10 mouse cellular contexts compared by ENCODE assay signal in the genomic region with DNA sequence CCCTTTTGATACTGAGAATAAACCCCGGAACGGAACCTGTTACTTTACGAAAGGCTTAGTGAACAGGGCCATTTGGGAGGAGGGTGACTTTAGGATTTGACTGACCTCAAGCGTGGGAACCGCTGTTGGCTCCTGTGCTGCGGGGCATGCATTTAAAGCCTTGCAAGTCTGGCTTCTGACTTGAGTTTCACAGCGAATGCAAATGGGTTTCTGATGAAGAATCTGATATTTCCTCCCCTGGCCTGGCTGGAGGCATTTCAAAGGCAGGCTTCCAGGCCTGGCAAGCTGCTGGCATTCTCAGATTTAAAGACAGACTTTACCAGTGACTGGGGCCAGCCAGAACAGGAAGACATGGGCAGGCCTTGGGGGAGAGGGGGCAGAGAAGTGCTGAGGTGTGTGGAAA.
DNase-seq lines count a peak whose midpoint lies in the region; ATAC-seq and TF ChIP-seq lines count a peak whose summit lies in the region.
"Had no signal": no experiment of that assay in that cellular context is flagged by ENCODE, and none has a peak within 500 bp of the region (broad histone marks: within the 10 kb centered on the region; RNA-seq: fewer than 3 reads in every experiment).

No protein-coding gene starts in this region.

- ATAC-seq in cerebellum, adult (ENCODE audit: insufficient number of reproducible peaks, low FRiP score, low TSS enrichment) = no peak
- ATAC-seq in hindbrain, embryonic 16.5 days = peak; percentile 84
- no peak for ATAC-seq in hindbrain, embryonic 11.5 days (ENCODE audit: low FRiP score)
- ATAC-seq in kidney, embryonic 15.5 days (replicated peaks; ENCODE audit: low FRiP score) = 0 out of 2 replicates have a peak, but pooled peaks have one; percentile 43

- DNase-seq in cerebellum, adult 2 months = peak; percentile 11 to 12
- no peak for DNase-seq in hindbrain, embryonic 11.5 days (ENCODE audit: low spot score)
- DNase-seq in cerebellum, postnatal 10 days = peak; percentile 65 to 78
- no peak for DNase-seq in B cell, adult 2 months
- DNase-seq in natural killer cell, adult 2 months (ENCODE audit: low spot score in 2 of 2) = no peak
- DNase-seq: lung, adult 18-20 months had no signal

- no peak overlapping the region for H3K4me3 ChIP-seq in cerebellum, adult 2 months (replicated peaks; ENCODE audit: insufficient read depth, low read depth, low read length)
- no peak overlapping the region for H3K4me3 ChIP-seq in hindbrain, embryonic 16.5 days (ENCODE audit: low read length)
- H3K4me3 ChIP-seq in hindbrain, embryonic 11.5 days (ENCODE audit: low read depth, low read length) = no peak overlapping the region
- H3K4me3 ChIP-seq in kidney, embryonic 15.5 days (replicated peaks) = no peak overlapping the region
- H3K4me3 ChIP-seq: neural tube, embryonic 12.5 days had no signal

- H3K4me1 ChIP-seq in cerebellum, adult 2 months (ENCODE audit: control insufficient read depth, insufficient read depth, low read length) = no peaks in the 10 kb centered on the region; the same call in 1 of the 2 replicates
- peaks cover 9% of the 10 kb centered on the region for H3K4me1 ChIP-seq in hindbrain, embryonic 16.5 days (ENCODE audit: control insufficient read depth, insufficient read depth, low read depth, low read length)
- H3K4me1 ChIP-seq in hindbrain, embryonic 11.5 days (replicated peaks; ENCODE audit: control insufficient read depth, insufficient read depth, low read length) = peaks cover 2% of the 10 kb centered on the region; the same call in 1 of the 2 replicates
- peaks cover 17% of the 10 kb centered on the region for H3K4me1 ChIP-seq in kidney, embryonic 15.5 days
- H3K4me1 ChIP-seq: neural tube, embryonic 12.5 days had no signal

- H3K27ac ChIP-seq in cerebellum, adult 2 months (ENCODE audit: insufficient read depth, low read length) = no peak overlapping the region
- H3K27ac ChIP-seq in hindbrain, embryonic 16.5 days (ENCODE audit: low read depth, low read length) = peak overlapping the region; percentile 46
- no peak overlapping the region for H3K27ac ChIP-seq in hindbrain, embryonic 11.5 days (ENCODE audit: low read depth, low read length)
- 0 out of 2 replicates have a peak overlapping the region, but pooled peaks have one; percentile 29 for H3K27ac ChIP-seq in kidney, embryonic 15.5 days
- H3K27ac ChIP-seq: neural tube, embryonic 12.5 days had no signal

- no peaks in the 10 kb centered on the region for H3K9me3 ChIP-seq in hindbrain, embryonic 16.5 days (ENCODE audit: control insufficient read depth, low read length)
- H3K9me3 ChIP-seq in hindbrain, embryonic 11.5 days (ENCODE audit: control insufficient read depth, low read length) = no peaks in the 10 kb centered on the region
- no peaks in the 10 kb centered on the region for H3K9me3 ChIP-seq in kidney, embryonic 15.5 days (replicated peaks)
- H3K9me3 ChIP-seq: neural tube, embryonic 12.5 days had no signal

- no peak overlapping the region for H3K4me2 ChIP-seq in hindbrain, embryonic 16.5 days (ENCODE audit: low read length)
- H3K4me2 ChIP-seq in hindbrain, embryonic 11.5 days (replicated peaks; ENCODE audit: low read depth, low read length) = no peak overlapping the region
- H3K4me2 ChIP-seq in kidney, embryonic 15.5 days = no peak overlapping the region
- H3K4me2 ChIP-seq: neural tube, embryonic 12.5 days had no signal

- no peaks in the 10 kb centered on the region for H3K36me3 ChIP-seq in hindbrain, embryonic 16.5 days (ENCODE audit: control insufficient read depth, insufficient read depth, low read length)
- no peaks in the 10 kb centered on the region for H3K36me3 ChIP-seq in hindbrain, embryonic 11.5 days (ENCODE audit: control insufficient read depth, insufficient read depth, low read length)
- H3K36me3 ChIP-seq in kidney, embryonic 15.5 days = no peaks in the 10 kb centered on the region
- H3K36me3 ChIP-seq: neural tube, embryonic 12.5 days had no signal

- WGBS in cerebellum, adult 2 months = 20% methylated on average over 7 of the region's 7 CpGs
- WGBS in hindbrain, embryonic 16.5 days = 42% methylated on average over 7 of the region's 7 CpGs
- WGBS in hindbrain, embryonic 11.5 days = 56% methylated on average over 7 of the region's 7 CpGs
- 42% methylated on average over 7 of the region's 7 CpGs for WGBS in kidney, embryonic 15.5 days

- no peak for TF ChIP-seq CTCF in cerebellum, adult 2 months (IDR thresholded peaks at IDR 0.05; ENCODE audit: borderline replicate concordance, insufficient read depth, low read depth, low read length)

- no peaks in the 10 kb centered on the region; the same call in 1 of the 2 replicates for H3K27me3 ChIP-seq in cerebellum, adult 2 months (ENCODE audit: control insufficient read depth, insufficient read depth, low read length)
- no peaks in the 10 kb centered on the region for H3K27me3 ChIP-seq in hindbrain, embryonic 16.5 days (replicated peaks; ENCODE audit: control insufficient read depth, insufficient read depth, low read length)
- H3K27me3 ChIP-seq in hindbrain, embryonic 11.5 days (ENCODE audit: control insufficient read depth, insufficient read depth, low read length) = no peaks in the 10 kb centered on the region
- no peaks in the 10 kb centered on the region for H3K27me3 ChIP-seq in kidney, embryonic 15.5 days
- H3K27me3 ChIP-seq: neural tube, embryonic 12.5 days had no signal

- no peak for TF ChIP-seq POLR2A in cerebellum, adult 2 months (IDR thresholded peaks at IDR 0.05; ENCODE audit: borderline replicate concordance, insufficient read depth, low read length)

- no peak overlapping the region for H3K9ac ChIP-seq in hindbrain, embryonic 16.5 days (ENCODE audit: low read depth, low read length)
- H3K9ac ChIP-seq in hindbrain, embryonic 11.5 days (ENCODE audit: low read depth, low read length) = no peak overlapping the region
- H3K9ac ChIP-seq in kidney, embryonic 15.5 days = no peak overlapping the region
- H3K9ac ChIP-seq: neural tube, embryonic 12.5 days had no signal

Comparison
In these comparisons a context has a peak if more than half of its experiments do, and no peak if none do; other contexts are left out.
1. H3K27ac ChIP-seq: peak in hindbrain, embryonic 16.5 days (single experiment) and kidney, embryonic 15.5 days (single experiment); none in cerebellum, adult 2 months (single experiment) and hindbrain, embryonic 11.5 days (single experiment).
2. ATAC-seq: peak in hindbrain, embryonic 16.5 days (single experiment) and kidney, embryonic 15.5 days (single experiment); none in cerebellum, adult (single experiment) and hindbrain, embryonic 11.5 days (single experiment).
3. DNase-seq: peak in cerebellum, adult 2 months (2 of 2) and cerebellum, postnatal 10 days (2 of 2); none in hindbrain, embryonic 11.5 days (single experiment), B cell, adult 2 months (0 of 2) and natural killer cell, adult 2 months (0 of 2).